Mouse (Mus musculus) kidney, embryonic 16.5 days (tissue): ENCODE results near the gene Rnf4. TPM values are rescaled to one million over a fixed set of nuclear protein-coding genes. Genes with fewer than 3 reads are reported as not detected.
A peak's percentile ranks its signal among the peaks of the same experiment; 100 is the strongest.

Experiments used
- ATAC-seq: fragments of 200-750 bp; cut with Nextera tagmentation; 2 replicates; pipeline ENCODE4 v1.8.0; 2017; ENCODE audit warnings: moderate TSS enrichment; ENCODE audit not compliant: low FRiP score, low TSS enrichment
- H3K27ac ChIP-seq: fragments of 300-500 bp; sonication (generic); 2 replicates; pipeline ENCODE4 v1.5.1; 2014; ENCODE audit warnings: low read length
- H3K27me3 ChIP-seq: fragments of 300-500 bp; sonication (generic); 2 replicates; pipeline ENCODE4 v1.6.1; 2014; ENCODE audit warnings: low read length, control low read depth, mixed read lengths; ENCODE audit not compliant: insufficient read depth
- H3K36me3 ChIP-seq: fragments of 300-500 bp; sonication (generic); 2 replicates; pipeline ENCODE4 v1.6.1; 2014; ENCODE audit warnings: low read length, control low read depth, mixed read lengths; ENCODE audit not compliant: insufficient read depth
- H3K4me1 ChIP-seq: fragments of 300-500 bp; sonication (generic); 2 replicates; pipeline ENCODE4 v1.6.1; 2014; ENCODE audit warnings: low read length, control low read depth, mixed read lengths; ENCODE audit not compliant: insufficient read depth
- H3K4me2 ChIP-seq: fragments of 300-500 bp; sonication (generic); replicated peaks from 2 replicates; pipeline ENCODE4 v1.6.1; 2014; ENCODE audit warnings: low read depth, low read length
- H3K4me3 ChIP-seq: fragments of 300-500 bp; sonication (generic); 2 replicates; pipeline ENCODE4 v1.5.1; 2014; ENCODE audit warnings: mild to moderate bottlenecking, low read length
- H3K9ac ChIP-seq: fragments of 300-500 bp; sonication (generic); replicated peaks from 2 replicates; pipeline ENCODE4 v1.6.1; 2014; ENCODE audit warnings: low read length
- H3K9me3 ChIP-seq: fragments of 300-500 bp; sonication (generic); 2 replicates; pipeline ENCODE4 v1.6.1; 2016; ENCODE audit warnings: low read length, control low read depth
- WGBS: fragments of 180-500 bp; shearing (Covaris S2); extraction: QIAGEN DNeasy Blood & Tissue Kit; methylation state at CpG from one replicate; pipeline ENCODE4 v1.1.7; 2014; 5-methylcytosine and 5-hydroxymethylcytosine counted together
- polyA plus RNA-seq: library from polyadenylated mRNA; unstranded; fragments of >200 nt; fragmentation: Nextera tagmentation; extraction: Ambion mirVana; gene quantifications from 2 replicates; pipeline ENCODE4 v1.2.1, GENCODE M21; 2015

Gene Rnf4
- polyA plus RNA-seq, result 192 and 196 TPM in 2 replicates

DNA sequence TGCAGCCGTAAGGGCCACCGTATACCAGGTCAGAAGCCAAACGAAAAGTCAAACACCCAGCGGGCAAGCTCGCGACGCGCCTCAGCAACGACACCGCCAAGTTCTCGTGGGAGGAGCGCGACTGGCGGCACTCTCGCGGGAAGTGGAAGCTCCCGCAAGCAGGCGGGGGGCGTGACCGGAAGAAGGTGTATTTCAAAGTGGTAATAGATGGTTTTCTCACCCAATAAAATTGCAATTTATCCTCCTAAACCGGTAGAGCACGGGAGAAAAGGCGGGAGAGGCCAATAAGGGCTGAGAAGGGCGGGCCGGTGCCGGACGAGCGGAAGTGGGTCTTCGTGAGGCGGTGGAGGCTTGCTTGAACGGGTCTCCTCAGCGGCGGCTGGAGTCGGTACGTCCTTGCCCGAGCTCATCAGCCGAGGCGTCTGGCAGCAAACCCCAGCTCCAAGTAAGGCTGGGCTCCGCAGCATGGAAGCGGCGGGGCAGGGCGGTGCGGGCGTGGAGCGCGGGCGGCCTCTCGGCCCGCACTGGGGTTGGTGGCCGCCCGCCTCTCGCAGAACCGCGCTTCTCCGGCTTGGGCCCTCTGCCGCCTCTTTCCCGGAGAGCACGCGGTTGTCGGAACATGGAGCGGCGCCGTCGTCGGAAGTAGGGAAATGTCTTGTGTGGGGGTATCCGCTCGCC lies at the start of gene Rnf4:
Rnf4 (plus strand) TSS at position 193 of the 678 bp plus-strand sequence.
- 0% methylated on average over 67 of the region's 67 CpGs for WGBS
- no peaks in the 10 kb centered on the region for H3K27me3 ChIP-seq
- H3K4me1 ChIP-seq, result peaks cover 23% of the 10 kb centered on the region
- 0 out of 2 replicates have a peak, but pooled peaks cover 3% of the 10 kb centered on the region for H3K36me3 ChIP-seq
- peak within 1 kb of the TSS; percentile 98 for H3K27ac ChIP-seq
- peak within 1 kb of the TSS; percentile 91 for H3K4me2 ChIP-seq
- ATAC-seq, result peak; percentile 97
- peak within 1 kb of the TSS; percentile 98 for H3K4me3 ChIP-seq
- no peaks in the 10 kb centered on the region for H3K9me3 ChIP-seq
- peak within 1 kb of the TSS; percentile 98 for H3K9ac ChIP-seq

DNA sequence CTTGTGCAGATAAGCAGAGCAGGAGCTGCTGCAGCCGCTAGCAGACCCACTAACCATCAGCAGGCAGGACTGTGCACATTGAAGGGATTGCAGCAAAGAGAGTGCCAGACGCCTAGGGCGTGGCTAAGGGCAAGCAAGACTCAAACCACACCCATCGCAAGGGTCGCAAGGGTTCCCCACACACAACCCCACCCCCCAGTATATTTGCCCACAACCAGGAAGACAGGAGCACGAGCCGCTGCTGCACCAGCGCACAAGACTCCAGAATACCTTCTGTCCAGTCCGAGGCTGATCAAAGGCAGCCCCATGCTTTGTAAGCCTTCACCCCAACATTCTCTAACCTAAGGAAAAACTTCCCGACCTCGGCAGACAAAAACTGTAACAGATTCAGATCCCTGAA lies 49.6 kb upstream of the Rnf4 start:
- peak overlapping the region; percentile 94; the same call in 1 of the 2 replicates for H3K4me2 ChIP-seq
- no peak for ATAC-seq
- no peak overlapping the region for H3K27ac ChIP-seq
- H3K9ac ChIP-seq, result no peak overlapping the region
- WGBS, result 2% methylated on average over 11 of the region's 11 CpGs
- peak overlapping the region; percentile 68 for H3K4me3 ChIP-seq
- no peaks in the 10 kb centered on the region for H3K36me3 ChIP-seq
- peaks cover 13% of the 10 kb centered on the region for H3K4me1 ChIP-seq
- peaks cover 57% of the 10 kb centered on the region for H3K27me3 ChIP-seq
- H3K9me3 ChIP-seq, result no peaks in the 10 kb centered on the region

GRCm38 (mm10) chr5:34287001-34287837 lies 48.9 kb upstream of the Rnf4 start:
- peak overlapping the region; percentile 94 for H3K4me2 ChIP-seq
- peaks cover 13% of the 10 kb centered on the region for H3K4me1 ChIP-seq
- WGBS, result 1% methylated on average over 54 of the region's 54 CpGs
- no peak overlapping the region; the same call in 1 of the 2 replicates for H3K9ac ChIP-seq
- no peaks in the 10 kb centered on the region for H3K36me3 ChIP-seq
- no peak for ATAC-seq
- H3K9me3 ChIP-seq, result no peaks in the 10 kb centered on the region
- H3K4me3 ChIP-seq, result peak overlapping the region; percentile 68
- H3K27ac ChIP-seq, result no peak overlapping the region
- H3K27me3 ChIP-seq, result peaks cover 57% of the 10 kb centered on the region

DNA sequence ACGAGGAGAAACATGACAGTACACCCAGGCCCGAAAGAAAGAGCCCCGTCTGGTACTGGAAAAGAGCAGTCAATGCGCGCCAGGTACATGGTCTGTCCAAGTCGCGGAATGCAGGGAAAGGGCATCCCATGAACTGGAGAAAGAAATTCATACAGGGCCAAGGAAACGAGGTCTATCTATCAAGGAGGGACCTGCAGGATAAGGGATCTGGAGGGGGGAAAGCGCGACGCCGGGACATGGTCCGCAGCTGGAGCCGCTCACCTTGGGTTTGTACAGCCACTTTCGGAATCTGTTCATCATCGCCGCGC lies 48.3 kb upstream of the Rnf4 start:
- Histone ChIP-seq H3K36me3 (no peaks in the 10 kb centered on the region), H3K9me3 (no peaks in the 10 kb centered on the region), H3K27ac (no peak overlapping the region), H3K27me3 (peaks cover 57% of the 10 kb centered on the region), H3K4me3 (peak overlapping the region; percentile 68), H3K4me1 (peaks cover 13% of the 10 kb centered on the region), H3K4me2 (peak overlapping the region; percentile 94), H3K9ac (0 out of 2 replicates have a peak overlapping the region, but pooled peaks have one; percentile 49)
- no peak for ATAC-seq
- under 1% methylated on average over 18 of the region's 18 CpGs for WGBS

DNA sequence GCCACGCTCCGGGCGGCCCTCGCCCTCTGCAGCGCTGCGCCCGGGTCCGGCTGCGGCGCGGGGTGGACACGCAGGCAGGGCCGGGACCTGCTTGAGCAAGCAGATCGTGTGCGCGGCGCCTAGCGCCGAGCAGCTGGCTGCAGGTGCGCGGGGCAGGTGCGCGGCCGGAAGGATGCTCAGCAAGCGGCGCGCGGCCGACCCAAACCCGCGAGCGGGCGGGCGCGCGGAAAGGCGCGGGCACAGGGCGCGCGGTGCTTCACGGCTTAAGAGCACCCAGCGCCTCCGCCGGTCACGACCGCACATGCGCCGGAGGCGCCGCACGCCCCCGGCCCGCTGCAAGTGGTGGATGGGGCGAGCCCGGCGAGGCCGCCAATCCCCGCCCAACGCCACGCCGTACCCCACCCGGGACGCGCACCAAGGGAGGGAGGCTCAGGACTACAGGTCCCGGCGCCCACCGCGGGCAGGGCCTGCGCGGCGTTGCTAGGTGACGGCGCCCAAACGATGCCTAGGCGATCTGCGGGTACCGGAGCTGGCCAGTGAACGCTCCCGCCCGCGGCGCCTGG lies 47.9 kb upstream of the Rnf4 start, which contains the start of the genes Zfyve28 and Cfap99:
Zfyve28 (minus strand) TSS at position 296 of the 563 bp plus-strand sequence.
Cfap99 (plus strand) TSS at position 447 of the 563 bp plus-strand sequence.
- H3K27ac ChIP-seq, result no peak within 1 kb of the TSS
- under 1% methylated on average over 71 of the region's 83 CpGs for WGBS
- peak within 1 kb of the TSS; percentile 68 for H3K4me3 ChIP-seq
- peak within 1 kb of the TSS; percentile 49 for H3K9ac ChIP-seq
- no peaks in the 10 kb centered on the region for H3K9me3 ChIP-seq
- peak; percentile 93 for ATAC-seq
- peaks cover 57% of the 10 kb centered on the region for H3K27me3 ChIP-seq
- H3K4me1 ChIP-seq, result peaks cover 13% of the 10 kb centered on the region
- H3K36me3 ChIP-seq, result no peaks in the 10 kb centered on the region
- H3K4me2 ChIP-seq, result peak within 1 kb of the TSS; percentile 94

GRCm38 (mm10) chr5:34289286-34289685 lies 46.8 kb upstream of the Rnf4 start:
- H3K9ac ChIP-seq, result no peak overlapping the region
- peaks cover 57% of the 10 kb centered on the region for H3K27me3 ChIP-seq
- ATAC-seq, result no peak

GRCm38 (mm10) chr5:34293363-34293762 lies 42.7 kb upstream of the Rnf4 start:
- no peaks in the 10 kb centered on the region for H3K4me1 ChIP-seq
- no peaks in the 10 kb centered on the region for H3K36me3 ChIP-seq

More at GRCm38 (mm10) chr5:34289286-34289685, 46.8 kb upstream of the Rnf4 start:
- H3K27ac ChIP-seq, result no peak overlapping the region
- H3K4me2 ChIP-seq, result no peak overlapping the region
- no peaks in the 10 kb centered on the region for H3K36me3 ChIP-seq
- no peak overlapping the region for H3K4me3 ChIP-seq
- no peaks in the 10 kb centered on the region for H3K9me3 ChIP-seq
- H3K4me1 ChIP-seq, result peaks cover 13% of the 10 kb centered on the region
- WGBS, result 58% methylated on average over 2 of the region's 2 CpGs

DNA sequence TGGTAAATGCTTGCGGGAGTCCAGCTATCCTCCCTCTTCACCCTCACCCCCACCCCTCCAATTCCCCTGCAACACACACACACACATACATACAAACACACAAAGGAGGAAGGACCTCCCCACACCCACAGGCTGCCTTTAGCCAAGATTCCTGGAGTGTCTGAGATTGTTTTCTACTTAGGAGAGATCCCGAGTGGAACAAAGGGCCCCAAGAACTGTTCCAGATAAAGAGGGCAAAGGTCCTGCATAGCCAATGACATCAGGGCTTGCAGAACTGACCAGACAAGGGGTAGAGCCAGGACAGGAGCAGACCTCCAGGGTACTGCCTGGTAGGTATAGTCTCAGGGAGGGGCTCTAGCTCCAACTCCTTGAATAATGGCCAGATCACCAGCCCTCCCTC lies 41.4 kb upstream of the Rnf4 start:
- no peak overlapping the region for H3K27ac ChIP-seq
- H3K27me3 ChIP-seq, result peaks cover 10% of the 10 kb centered on the region
- H3K4me2 ChIP-seq, result no peak overlapping the region
- no peak for ATAC-seq
- no peak overlapping the region for H3K4me3 ChIP-seq
- 50% methylated on average over 2 of the region's 2 CpGs for WGBS
- H3K9ac ChIP-seq, result no peak overlapping the region
- H3K4me1 ChIP-seq, result no peaks in the 10 kb centered on the region
- H3K36me3 ChIP-seq, result no peaks in the 10 kb centered on the region
- no peaks in the 10 kb centered on the region for H3K9me3 ChIP-seq

More at GRCm38 (mm10) chr5:34293363-34293762, 42.7 kb upstream of the Rnf4 start:
- 77% methylated on average over 6 of the region's 6 CpGs for WGBS
- no peak overlapping the region for H3K4me2 ChIP-seq
- no peak overlapping the region for H3K4me3 ChIP-seq
- H3K27me3 ChIP-seq, result peaks cover 23% of the 10 kb centered on the region
- no peaks in the 10 kb centered on the region for H3K9me3 ChIP-seq
- H3K27ac ChIP-seq, result no peak overlapping the region
- H3K9ac ChIP-seq, result no peak overlapping the region
- ATAC-seq, result no peak

GRCm38 (mm10) chr5:34295141-34295540 lies 40.9 kb upstream of the Rnf4 start:
- Histone ChIP-seq H3K36me3 (no peaks in the 10 kb centered on the region), H3K27ac (no peak overlapping the region), H3K27me3 (peaks cover 9% of the 10 kb centered on the region), H3K4me2 (no peak overlapping the region), H3K4me3 (no peak overlapping the region), H3K4me1 (no peaks in the 10 kb centered on the region), H3K9ac (no peak overlapping the region), H3K9me3 (no peaks in the 10 kb centered on the region)
- ATAC-seq, result no peak
- 79% methylated on average over 2 of the region's 2 CpGs for WGBS
